Mouse (Mus musculus): ENCODE results near the gene Gm21830.
"Not testable (repeated sequence)": the region's sequence is repeated elsewhere in the genome, so short reads cannot be mapped to it uniquely, and the experiment has no call there.

Gene Gm21830

GRCm38 (mm10) chr2:67413425-67413824 is at the start of gene Gm21830:
TSS of gene Gm21830 (plus strand) at chr2:67413725.
- ATAC-seq (ENCODE audit: insufficient number of reproducible peaks, low FRiP score, low TSS enrichment), result not testable (repeated sequence)

- no peak for ATAC-seq (ENCODE audit: insufficient number of reproducible peaks, low FRiP score, low TSS enrichment)
These were observed 49.0 kb upstream of the Gm21830 start for GRCm38 (mm10) chr2:67364506-67364905.

- no peak for ATAC-seq (ENCODE audit: insufficient number of reproducible peaks, low FRiP score, low TSS enrichment)
These were observed 35.0 kb upstream of the Gm21830 start for GRCm38 (mm10) chr2:67378504-67378903.

- no peak for ATAC-seq (ENCODE audit: insufficient number of reproducible peaks, low FRiP score, low TSS enrichment)
These were observed 7.3 kb downstream of the Gm21830 start for GRCm38 (mm10) chr2:67420853-67421252.

- no peak for ATAC-seq (ENCODE audit: insufficient number of reproducible peaks, low FRiP score, low TSS enrichment)
These were observed 9.3 kb downstream of the Gm21830 start for GRCm38 (mm10) chr2:67422799-67423198.

- no peak for ATAC-seq (ENCODE audit: insufficient number of reproducible peaks, low FRiP score, low TSS enrichment)
These were observed 19.6 kb downstream of the Gm21830 start, which contains the start of gene Gm26727 for GRCm38 (mm10) chr2:67433081-67433480. TSS of gene Gm26727 (minus strand) at chr2:67433181.

GRCm38 (mm10) chr2:67438309-67438708 is 24.8 kb downstream of the Gm21830 start:
- ATAC-seq (ENCODE audit: insufficient number of reproducible peaks, low FRiP score, low TSS enrichment), result no peak

- no peak for ATAC-seq (ENCODE audit: insufficient number of reproducible peaks, low FRiP score, low TSS enrichment)
These were observed 32.3 kb downstream of the Gm21830 start, which contains the start of gene Xirp2 for GRCm38 (mm10) chr2:67445780-67446179. TSS of gene Xirp2 (plus strand) at chr2:67446002.

- no peak for ATAC-seq (ENCODE audit: insufficient number of reproducible peaks, low FRiP score, low TSS enrichment)
These were observed 33.2 kb downstream of the Gm21830 start for GRCm38 (mm10) chr2:67446772-67447171.

GRCm38 (mm10) chr2:67447206-67447605 is 33.7 kb downstream of the Gm21830 start:
- ATAC-seq (ENCODE audit: insufficient number of reproducible peaks, low FRiP score, low TSS enrichment), result no peak

GRCm38 (mm10) chr2:67460857-67461256 is 47.3 kb downstream of the Gm21830 start:
- no peak for ATAC-seq (ENCODE audit: insufficient number of reproducible peaks, low FRiP score, low TSS enrichment)

GRCm38 (mm10) chr2:67467036-67467435 is 53.5 kb downstream of the Gm21830 start:
- ATAC-seq (ENCODE audit: insufficient number of reproducible peaks, low FRiP score, low TSS enrichment), result no peak

- ATAC-seq (ENCODE audit: insufficient number of reproducible peaks, low FRiP score, low TSS enrichment), result not testable (repeated sequence)
These were observed 56.5 kb downstream of the Gm21830 start for GRCm38 (mm10) chr2:67470030-67470429.

GRCm38 (mm10) chr2:67477753-67478152 is 64.2 kb downstream of the Gm21830 start:
- no peak for ATAC-seq (ENCODE audit: insufficient number of reproducible peaks, low FRiP score, low TSS enrichment)

- no peak for ATAC-seq (ENCODE audit: insufficient number of reproducible peaks, low FRiP score, low TSS enrichment)
These were observed 67.5 kb downstream of the Gm21830 start for GRCm38 (mm10) chr2:67481051-67481450.
